Mouse (Mus musculus): ENCODE data around the gene Nedd9. TPM values are rescaled to one million over a fixed set of nuclear protein-coding genes. Genes with fewer than 3 reads are reported as not detected.

The Nedd9 gene
- total and polyA plus RNA-seq, 3 experiments, result 41.3 to 48.7 (median 42.5) TPM

GRCm38 (mm10) chr13:41427046-41427445 is 60.1 kb downstream of the Nedd9 start:
- peak overlapping the region; percentile 43; the same call in 1 of the 2 replicates for H3K27ac ChIP-seq (ENCODE audit: insufficient read depth, low read depth)
- H3K27me3 ChIP-seq (replicated peaks), result no peaks in the 10 kb centered on the region
- H3K9me3 ChIP-seq (replicated peaks; ENCODE audit: low read length), result no peaks in the 10 kb centered on the region
- H3K4me2 ChIP-seq (ENCODE audit: insufficient read depth, low read depth, poor library complexity, severe bottlenecking), result no peak overlapping the region
- H3K4me3 ChIP-seq (replicated peaks in 1 of 3; ENCODE audit: low read depth in 2 of 3, low read length in 2 of 3, poor library complexity in 1 of 3), result no peak overlapping the region
- TF ChIP-seq ZKSCAN1 (IDR thresholded peaks at IDR 0.05; ENCODE audit: borderline replicate concordance, low read depth, low read length), result no peak
- no peak; the same call in 1 of the 2 replicates for TF ChIP-seq ETS1 (conservative IDR thresholded peaks at IDR 0.05; ENCODE audit: low read depth, low read length)
- no peak for TF ChIP-seq HCFC1 (IDR thresholded peaks at IDR 0.05; ENCODE audit: low read depth, low read length)
- TF ChIP-seq MAZ (IDR thresholded peaks at IDR 0.05; ENCODE audit: low read depth, low read length), result no peak
- no peak for TF ChIP-seq MAFK (IDR thresholded peaks at IDR 0.05; ENCODE audit: insufficient replicate concordance, low read length)
- TF ChIP-seq MEF2A (IDR thresholded peaks at IDR 0.05; ENCODE audit: borderline replicate concordance, low read depth, low read length), result no peak
- no peak for TF ChIP-seq ELF1 (IDR thresholded peaks at IDR 0.05; ENCODE audit: low read depth, low read length)
- no peak for TF ChIP-seq CHD2 (IDR thresholded peaks at IDR 0.05; ENCODE audit: low read length)
- TF ChIP-seq TBP (conservative IDR thresholded peaks at IDR 0.05; ENCODE audit: low read depth, low read length), result no peak
- TF ChIP-seq IRF4 (IDR thresholded peaks at IDR 0.05; ENCODE audit: low read depth, low read length), result no peak
- DNase-seq (ENCODE audit: extremely low read depth), result peak; percentile 47
- dilution Hi-C loops (cut with MboI; ENCODE audit: extremely low pct_ligation_motif_present, extremely low pct_unique_long_range_greater_than_20kb, low sequenced_read_pairs) (no loop called here), in situ Hi-C loops (cut with MboI; ENCODE audit: low pct_ligation_motif_present, low pct_unique_long_range_greater_than_20kb, low sequenced_read_pairs) (no loop called here)
- H3K79me2 ChIP-seq (replicated peaks; ENCODE audit: control insufficient read depth, extremely low read depth, insufficient read depth, poor library complexity, severe bottlenecking), result no peaks in the 10 kb centered on the region; the same call in 1 of the 2 replicates
- H3K9ac ChIP-seq (ENCODE audit: insufficient read depth, low read depth), result no peak overlapping the region
- peaks cover 4 to 62% of the 10 kb centered on the region in 2 experiments for H3K4me1 ChIP-seq (ENCODE audit: control insufficient read depth in 1 of 2, insufficient read depth in 2 of 2)
- H3K36me3 ChIP-seq (replicated peaks in 1 of 2; ENCODE audit: control insufficient read depth in 1 of 2, insufficient read depth in 1 of 2, low read length in 1 of 2), result peaks cover 30 to 78% of the 10 kb centered on the region in 2 experiments

GRCm38 (mm10) chr13:41423463-41424074 is 63.6 kb downstream of the Nedd9 start:
- Histone ChIP-seq H3K27ac (ENCODE audit: insufficient read depth, low read depth) (no peak overlapping the region), H3K9ac (ENCODE audit: insufficient read depth, low read depth) (no peak overlapping the region), H3K4me2 (ENCODE audit: insufficient read depth, low read depth, poor library complexity, severe bottlenecking) (no peak overlapping the region), H3K4me3 (replicated peaks in 1 of 3; ENCODE audit: low read depth in 2 of 3, low read length in 2 of 3, poor library complexity in 1 of 3) (no peak overlapping the region), H3K36me3 (replicated peaks in 1 of 2; ENCODE audit: control insufficient read depth in 1 of 2, insufficient read depth in 1 of 2, low read length in 1 of 2) (peaks cover 42 to 81% of the 10 kb centered on the region in 2 experiments), H3K9me3 (replicated peaks; ENCODE audit: low read length) (no peaks in the 10 kb centered on the region), H3K27me3 (replicated peaks) (no peaks in the 10 kb centered on the region), H3K79me2 (replicated peaks; ENCODE audit: control insufficient read depth, extremely low read depth, insufficient read depth, poor library complexity, severe bottlenecking) (no peaks in the 10 kb centered on the region; the same call in 1 of the 2 replicates), H3K4me1 (ENCODE audit: control insufficient read depth in 1 of 2, insufficient read depth in 2 of 2) (peaks cover 4 to 42% of the 10 kb centered on the region in 2 experiments)
- TF ChIP-seq JUND (conservative IDR thresholded peaks at IDR 0.05; ENCODE audit: low read depth, low read length) (no peak), MAX (IDR thresholded peaks at IDR 0.05; ENCODE audit: low read length) (no peak), MEF2A (IDR thresholded peaks at IDR 0.05; ENCODE audit: borderline replicate concordance, low read depth, low read length) (no peak), JUN (IDR thresholded peaks at IDR 0.05; ENCODE audit: insufficient read depth, low read depth, low read length) (no peak), MAZ (IDR thresholded peaks at IDR 0.05; ENCODE audit: low read depth, low read length) (no peak), SIN3A (IDR thresholded peaks at IDR 0.05; ENCODE audit: low read length) (no peak), ETS1 (conservative IDR thresholded peaks at IDR 0.05; ENCODE audit: low read depth, low read length) (no peak), POLR2AphosphoS2 (IDR thresholded peaks at IDR 0.05; ENCODE audit: low read depth, low read length) (no peak), MYC (IDR thresholded peaks at IDR 0.05; ENCODE audit: low read depth, low read length) (no peak)
- in situ Hi-C loops (cut with MboI; ENCODE audit: low pct_ligation_motif_present, low pct_unique_long_range_greater_than_20kb, low sequenced_read_pairs), result no loop called here
- no peak for DNase-seq (ENCODE audit: extremely low read depth)
- dilution Hi-C loops (cut with MboI; ENCODE audit: extremely low pct_ligation_motif_present, extremely low pct_unique_long_range_greater_than_20kb, low sequenced_read_pairs), result no loop called here
